Mouse (Mus musculus): ENCODE data around the gene Rc3h1.

GRCm38 (mm10) chr1:160980537-160981234 is 74.5 kb downstream of the Rc3h1 start:
- TF ChIP-seq CTCF (IDR thresholded peaks at IDR 0.05; ENCODE audit: low read depth) (no peak), EP300 (optimal IDR thresholded peaks at IDR 0.05) (no peak)
